Mouse (Mus musculus) skeletal muscle tissue, adult 2 months (tissue): Measurements from ENCODE around the gene Gm7544.
"Not testable (repeated sequence)": the region's sequence is repeated elsewhere in the genome, so short reads cannot be mapped to it uniquely, and the experiment has no call there.

ENCODE experiments used
- DNase-seq: peaks from one replicate; pipeline ENCODE4 v3.0.0-alpha.2; 2012; ENCODE audit warnings: low read depth, low spot score

Gm7544 gene

DNA sequence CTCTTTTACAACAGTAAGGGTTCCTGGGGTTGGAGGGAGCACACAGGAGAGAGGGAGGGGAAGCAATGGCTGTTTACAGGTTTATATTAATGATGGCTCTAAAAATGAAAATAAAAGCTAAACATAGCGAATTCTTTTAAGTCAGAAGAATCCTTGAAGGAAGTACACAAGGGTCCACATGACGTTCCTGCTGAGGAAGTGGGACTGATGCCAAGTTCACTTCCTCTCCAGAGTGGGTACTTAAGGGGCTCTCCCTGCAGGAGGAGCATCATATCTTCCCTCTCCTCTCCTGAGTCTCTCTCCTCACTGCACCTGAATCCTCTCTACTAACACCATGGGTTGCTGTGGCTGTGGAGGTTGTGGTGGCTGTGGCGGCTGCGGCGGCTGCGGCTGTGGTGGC, 31.2 kb downstream of the Gm7544 start, which contains the start of gene A030014E15Rik:
Gene A030014E15Rik, plus strand, starts transcription at position 268 of the 400 bp plus-strand sequence.
- DNase-seq, result no peak

DNA sequence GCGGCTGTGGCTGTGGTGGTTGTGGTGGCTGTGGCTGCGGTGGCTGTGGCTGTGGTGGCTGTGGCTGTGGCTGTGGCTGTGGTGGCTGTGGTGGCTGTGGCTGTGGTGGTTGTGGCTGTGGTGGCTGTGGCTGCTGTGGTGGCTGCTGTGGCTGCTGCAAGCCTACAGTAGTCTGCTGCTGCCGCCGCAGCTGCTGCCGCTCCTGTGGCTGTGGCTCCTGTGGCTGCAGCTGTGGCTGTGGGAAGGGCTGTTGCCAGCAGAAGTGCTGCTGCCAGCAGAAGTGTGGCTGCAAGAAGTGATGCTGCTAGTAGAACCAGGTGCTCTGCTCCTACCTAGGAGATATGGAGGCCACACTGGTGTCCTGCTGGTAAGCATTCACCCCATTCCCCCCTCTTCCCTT, 42.4 kb downstream of the Gm7544 start:
- DNase-seq, result not testable (repeated sequence)

DNA sequence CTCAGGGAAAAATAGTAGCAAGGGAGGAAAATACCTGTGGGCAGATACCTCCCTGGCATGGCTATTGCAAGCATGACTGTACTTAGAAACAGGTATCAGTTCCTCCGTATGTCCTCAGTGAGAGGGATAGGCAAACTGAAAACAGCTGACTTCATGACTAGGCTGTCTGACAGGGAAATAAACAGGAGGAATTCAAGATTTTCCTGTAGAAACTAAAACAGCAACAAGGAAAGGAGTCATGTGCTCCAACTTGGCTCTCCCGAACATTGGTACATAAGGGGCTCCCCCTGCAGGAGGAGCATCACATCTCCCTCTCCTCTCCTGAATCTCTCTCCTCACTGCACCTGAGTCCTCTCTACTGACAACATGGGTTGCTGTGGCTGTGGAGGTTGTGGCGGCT, 42.8 kb downstream of the Gm7544 start, which contains the start of gene A030005L19Rik:
Gene A030005L19Rik, plus strand, starts transcription at position 301 of the 400 bp plus-strand sequence.
- no peak for DNase-seq

DNA sequence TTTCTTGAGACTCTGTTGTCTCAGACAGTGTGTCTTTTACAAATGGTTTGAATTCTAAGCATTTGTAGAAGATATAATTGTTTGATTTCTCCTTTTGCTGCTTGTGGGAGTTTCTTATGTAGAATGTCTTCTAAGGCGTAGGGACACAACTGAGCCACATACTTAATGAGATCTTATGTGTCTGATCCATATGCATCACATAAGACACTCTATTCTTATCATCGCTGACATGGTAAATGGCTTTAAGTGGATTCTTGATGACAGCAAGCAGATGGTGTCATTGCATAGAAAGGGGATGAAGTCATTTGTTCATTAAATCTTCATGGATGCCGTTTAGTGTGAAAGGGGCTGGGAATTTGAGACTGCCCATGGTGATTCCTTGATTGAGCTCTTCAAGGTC, 49.9 kb downstream of the Gm7544 start:
- DNase-seq, result no peak
